7 mouse cellular contexts compared by ENCODE assay signal in genomic region chr2:48950252-48950315, GRCm38 (mm10). TPM values are rescaled to one million over a fixed set of nuclear protein-coding genes. Genes with fewer than 3 reads are reported as not detected.
A peak's percentile ranks its signal among the peaks of the same experiment; 100 is the strongest.
DNase-seq lines count a peak whose midpoint lies in the region; ATAC-seq and TF ChIP-seq lines count a peak whose summit lies in the region.

Gene Orc4 (minus strand): TSS chr2:48950277.

- no peak for TF ChIP-seq POLR2A in ES-Bruce4 (IDR thresholded peaks at IDR 0.05; ENCODE audit: insufficient read depth, low read length)

- TF ChIP-seq EP300 in ES-Bruce4 (IDR thresholded peaks at IDR 0.05; ENCODE audit: insufficient read depth, low read depth, low read length) = no peak
- no peak for TF ChIP-seq EP300 in stomach, postnatal 0 days (optimal IDR thresholded peaks at IDR 0.05)

- H3K27ac ChIP-seq in ES-Bruce4 (ENCODE audit: insufficient read depth, low read length) = peak within 1 kb of the TSS; percentile 86
- peak within 1 kb of the TSS; percentile 85 for H3K27ac ChIP-seq in forebrain, embryonic 11.5 days (ENCODE audit: low read depth, low read length)
- H3K27ac ChIP-seq in liver, embryonic 12.5 days = peak within 1 kb of the TSS; percentile 87
- peak within 1 kb of the TSS; percentile 98 for H3K27ac ChIP-seq in stomach, postnatal 0 days (replicated peaks)

- no peaks in the 10 kb centered on the region for H3K9me3 ChIP-seq in ES-Bruce4 (replicated peaks; ENCODE audit: control insufficient read depth, insufficient read depth, low read length, poor library complexity, severe bottlenecking)
- H3K9me3 ChIP-seq in forebrain, embryonic 11.5 days (ENCODE audit: control insufficient read depth, low read length) = no peaks in the 10 kb centered on the region
- no peaks in the 10 kb centered on the region for H3K9me3 ChIP-seq in liver, embryonic 12.5 days (replicated peaks)
- no peaks in the 10 kb centered on the region for H3K9me3 ChIP-seq in stomach, postnatal 0 days (ENCODE audit: control insufficient read depth, low read length)

- peaks cover 94% of the 10 kb centered on the region for H3K79me2 ChIP-seq in C2C12 (ENCODE audit: control insufficient read depth, insufficient read depth)

- DNase-seq in forebrain, embryonic 11.5 days (ENCODE audit: low spot score) = no peak
- no peak for DNase-seq in stomach, postnatal 0 days (ENCODE audit: low spot score)
- no peak for DNase-seq in kidney, adult 8-10 months

- ATAC-seq in forebrain, embryonic 11.5 days (replicated peaks; ENCODE audit: low FRiP score) = no peak
- no peak for ATAC-seq in hematopoietic stem cell, adult 5-6 weeks (replicated peaks in 1 of 2; ENCODE audit: insufficient read depth in 1 of 2, low FRiP score in 2 of 2, low TSS enrichment in 1 of 2, low read depth in 1 of 2, poor library complexity in 2 of 2, severe bottlenecking in 2 of 2)
- no peak for ATAC-seq in liver, embryonic 12.5 days
- no peak; the same call in 1 of the 2 replicates for ATAC-seq in stomach, postnatal 0 days (ENCODE audit: low FRiP score, low TSS enrichment)

- H3K79me3 ChIP-seq in C2C12 (ENCODE audit: low read depth) = peaks cover 86% of the 10 kb centered on the region

- H3ac ChIP-seq in C2C12 (ENCODE audit: control insufficient read depth, insufficient read length, low read depth) = peak within 1 kb of the TSS; percentile 77

- H3K4me1 ChIP-seq in ES-Bruce4 (ENCODE audit: control insufficient read depth, insufficient read depth, low read length) = no peaks in the 10 kb centered on the region
- peaks cover 3% of the 10 kb centered on the region; the same call in 1 of the 2 replicates for H3K4me1 ChIP-seq in forebrain, embryonic 11.5 days (replicated peaks; ENCODE audit: control insufficient read depth, insufficient read depth, low read length)
- H3K4me1 ChIP-seq in liver, embryonic 12.5 days = peaks cover 16% of the 10 kb centered on the region
- no peaks in the 10 kb centered on the region for H3K4me1 ChIP-seq in stomach, postnatal 0 days (replicated peaks; ENCODE audit: control insufficient read depth, insufficient read depth)

- WGBS in forebrain, embryonic 11.5 days = 0% methylated on average over 2 of the region's 2 CpGs
- 0% methylated on average over 2 of the region's 2 CpGs for WGBS in liver, embryonic 12.5 days (ENCODE audit: insufficient replicate concordance)
- WGBS in stomach, postnatal 0 days = 0% methylated on average over 2 of the region's 2 CpGs

- TF ChIP-seq CTCF in C2C12 (IDR thresholded peaks at IDR 0.05; ENCODE audit: control insufficient read depth, insufficient read depth, insufficient read length) = no peak
- TF ChIP-seq CTCF in ES-Bruce4 (IDR thresholded peaks at IDR 0.05; ENCODE audit: low read depth, low read length) = no peak
- TF ChIP-seq CTCF in stomach, postnatal 0 days (IDR thresholded peaks at IDR 0.05; ENCODE audit: low read depth) = no peak

- H3K36me3 ChIP-seq in C2C12 (ENCODE audit: control insufficient read depth, insufficient read depth) = peaks cover 9% of the 10 kb centered on the region
- H3K36me3 ChIP-seq in ES-Bruce4 (ENCODE audit: control insufficient read depth, insufficient read depth, low read length, poor library complexity, severe bottlenecking) = no peaks in the 10 kb centered on the region
- H3K36me3 ChIP-seq in forebrain, embryonic 11.5 days (ENCODE audit: control insufficient read depth, insufficient read depth, low read length) = no peaks in the 10 kb centered on the region
- H3K36me3 ChIP-seq in liver, embryonic 12.5 days = no peaks in the 10 kb centered on the region
- H3K36me3 ChIP-seq in stomach, postnatal 0 days (ENCODE audit: control insufficient read depth, insufficient read depth, low read length) = no peaks in the 10 kb centered on the region

- H3K9ac ChIP-seq in ES-Bruce4 (ENCODE audit: low read depth, poor library complexity, severe bottlenecking) = peak within 1 kb of the TSS; percentile 86
- peak within 1 kb of the TSS; percentile 76 for H3K9ac ChIP-seq in forebrain, embryonic 11.5 days (ENCODE audit: low read length)
- peak within 1 kb of the TSS; percentile 94 for H3K9ac ChIP-seq in liver, embryonic 12.5 days
- H3K9ac ChIP-seq in stomach, postnatal 0 days (ENCODE audit: low read length) = peak within 1 kb of the TSS; percentile 96

- H3K27me3 ChIP-seq in C2C12 (ENCODE audit: control insufficient read depth, insufficient read depth, insufficient read length) (no peaks in the 10 kb centered on the region), ES-Bruce4 (ENCODE audit: control insufficient read depth, insufficient read depth, low read length, poor library complexity, severe bottlenecking) (no peaks in the 10 kb centered on the region)
- no peaks in the 10 kb centered on the region for H3K27me3 ChIP-seq in forebrain, embryonic 11.5 days (ENCODE audit: control insufficient read depth, insufficient read depth, low read length)
- no peaks in the 10 kb centered on the region for H3K27me3 ChIP-seq in liver, embryonic 12.5 days (replicated peaks)
- no peaks in the 10 kb centered on the region for H3K27me3 ChIP-seq in stomach, postnatal 0 days (ENCODE audit: control insufficient read depth, insufficient read depth, low read length)

- peak within 1 kb of the TSS; percentile 66 for H3K4me2 ChIP-seq in forebrain, embryonic 11.5 days (ENCODE audit: low read depth, low read length, severe bottlenecking)
- H3K4me2 ChIP-seq in liver, embryonic 12.5 days = peak within 1 kb of the TSS; percentile 82
- H3K4me2 ChIP-seq in stomach, postnatal 0 days (replicated peaks; ENCODE audit: low read depth) = peak within 1 kb of the TSS; percentile 65

- H3K4me3 ChIP-seq in C2C12 (ENCODE audit: insufficient read depth, poor library complexity, severe bottlenecking) (peak within 1 kb of the TSS; percentile 90), ES-Bruce4 (ENCODE audit: low read depth, low read length) (peak within 1 kb of the TSS; percentile 100)
- peak within 1 kb of the TSS; percentile 85 for H3K4me3 ChIP-seq in forebrain, embryonic 11.5 days (ENCODE audit: low read depth, low read length)
- H3K4me3 ChIP-seq in liver, embryonic 12.5 days = peak within 1 kb of the TSS; percentile 95
- H3K4me3 ChIP-seq in stomach, postnatal 0 days (ENCODE audit: low read depth, low read length) = peak within 1 kb of the TSS; percentile 89

TF ChIP-seq in C2C12, 6 proteins besides CTCF, POLR2A, EP300 and RAD21:
- no peak for TF ChIP-seq MYOG (IDR thresholded peaks at IDR 0.05; ENCODE audit: control insufficient read depth, extremely low read depth, insufficient read length)

RNA-seq across cellular contexts. Expression of gene Orc4, which starts in this region (rescaled TPM):
- 19.2 TPM for polyA plus RNA-seq in C2C12 (2012; fragmentation: generic; extraction: Trizol)
- polyA plus RNA-seq in ES-Bruce4 (2011; ENCODE audit: insufficient read depth, insufficient read length, low read depth, missing spikeins) = 185 and 211 TPM in 2 replicates
- polyA plus RNA-seq in forebrain, embryonic 11.5 days (2014; fragmentation: Nextera tagmentation; extraction: Ambion mirVana) = 136 and 154 TPM in 2 replicates
- total RNA-seq in hematopoietic stem cell, adult 5-6 weeks (2017) = 196 and 316 TPM in 2 replicates
- polyA plus RNA-seq in liver, embryonic 12.5 days (2016; fragmentation: Nextera tagmentation; extraction: Ambion mirVana) = 55.1 and 59.7 TPM in 2 replicates
- polyA plus RNA-seq in stomach, postnatal 0 days (2015; fragmentation: Nextera tagmentation; extraction: Ambion mirVana) = 54.6 and 55.8 TPM in 2 replicates
